In the genomic region with DNA sequence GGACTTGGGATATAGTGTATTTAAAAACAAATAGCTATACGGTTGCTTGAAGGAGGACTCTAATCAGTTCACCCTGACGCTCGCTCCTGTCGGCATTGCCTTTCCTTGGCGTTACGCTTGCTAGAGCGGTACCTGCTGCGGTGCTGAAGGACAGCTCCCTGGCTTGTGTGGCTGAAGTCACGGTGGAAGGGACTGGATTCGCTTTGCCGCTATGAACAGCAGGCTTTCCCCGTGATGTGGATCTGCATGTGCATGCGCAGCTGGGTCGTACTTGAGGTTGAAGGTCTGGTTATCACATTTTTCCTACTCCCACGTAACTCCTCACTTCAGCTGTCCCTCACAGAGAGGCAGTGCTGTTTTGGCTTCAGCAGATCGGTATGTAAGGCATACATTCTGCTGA, we compare ENCODE assay signal across 10 mouse cellular contexts. TPM values are rescaled to one million over a fixed set of nuclear protein-coding genes. Genes with fewer than 3 reads are reported as not detected.
DNase-seq lines count a peak whose midpoint lies in the region; ATAC-seq and TF ChIP-seq lines count a peak whose summit lies in the region.
"Had no signal": no experiment of that assay in that cellular context is flagged by ENCODE, and none has a peak within 500 bp of the region (broad histone marks: within the 10 kb centered on the region; RNA-seq: fewer than 3 reads in every experiment).

No protein-coding gene starts in this region.

- H3K9me3 ChIP-seq in liver, postnatal 0 days (ENCODE audit: low read length) = no peaks in the 10 kb centered on the region
- no peaks in the 10 kb centered on the region for H3K9me3 ChIP-seq in neural tube, embryonic 14.5 days (ENCODE audit: control insufficient read depth, low read length)
- H3K9me3 ChIP-seq: liver, embryonic 15.5 days had no signal

- H3K9ac ChIP-seq in liver, postnatal 0 days (replicated peaks) = no peak overlapping the region
- H3K9ac ChIP-seq in neural tube, embryonic 14.5 days (replicated peaks; ENCODE audit: low read depth, low read length) = peak overlapping the region; percentile 25
- H3K9ac ChIP-seq: liver, embryonic 15.5 days had no signal

- peak; percentile 63 to 69 for DNase-seq in cerebellum, postnatal 14 days
- no peak for DNase-seq in cerebellum, adult 9-11 months
- peak; percentile 3 for DNase-seq in gonadal fat pad, adult 2 months (ENCODE audit: low read depth)
- DNase-seq in kidney, adult 18-20 months = peak; percentile 72
- DNase-seq in liver, postnatal 0 days = peak; percentile 86
- DNase-seq in thymus, postnatal 25 days = peak; percentile 67

- no peak for TF ChIP-seq EP300 in liver, postnatal 0 days (IDR thresholded peaks at IDR 0.05; ENCODE audit: low read depth)

- peaks cover 54% of the 10 kb centered on the region for H3K27me3 ChIP-seq in liver, postnatal 0 days (ENCODE audit: insufficient read depth, low read length)
- H3K27me3 ChIP-seq in neural tube, embryonic 14.5 days (ENCODE audit: control insufficient read depth, insufficient read depth, low read length) = no peaks in the 10 kb centered on the region; the same call in 1 of the 2 replicates

- WGBS in liver, postnatal 0 days (ENCODE audit: insufficient replicate concordance) = 3% methylated on average over 16 of the region's 16 CpGs
- WGBS in neural tube, embryonic 14.5 days = 3% methylated on average over 16 of the region's 16 CpGs

- no peak for TF ChIP-seq CTCF in cortical plate, adult 2 months (IDR thresholded peaks at IDR 0.05; ENCODE audit: extremely low read depth, insufficient read depth, low read length)
- TF ChIP-seq CTCF in liver, postnatal 0 days (IDR thresholded peaks at IDR 0.05; ENCODE audit: low read depth) = no peak

- ATAC-seq in liver, postnatal 0 days = no peak
- no peak for ATAC-seq in neural tube, embryonic 14.5 days (ENCODE audit: low read depth)

- peak; percentile 78; the same call in 1 of the 2 replicates for TF ChIP-seq POLR2A in cortical plate, adult 2 months (IDR thresholded peaks at IDR 0.05; ENCODE audit: extremely low read depth, insufficient read depth, low read length)

- H3K4me1 ChIP-seq in cortical plate, adult 2 months (ENCODE audit: control insufficient read depth, insufficient read depth, low read length) = peaks cover 9% of the 10 kb centered on the region
- peaks cover 3% of the 10 kb centered on the region; the same call in 1 of the 2 replicates for H3K4me1 ChIP-seq in liver, postnatal 0 days (ENCODE audit: insufficient read depth)
- peaks cover 9% of the 10 kb centered on the region for H3K4me1 ChIP-seq in neural tube, embryonic 14.5 days (ENCODE audit: control insufficient read depth, insufficient read depth, low read length)

- no peak overlapping the region for H3K4me2 ChIP-seq in liver, postnatal 0 days (ENCODE audit: low read depth, low read length)
- H3K4me2 ChIP-seq in neural tube, embryonic 14.5 days (ENCODE audit: low read depth, low read length) = peak overlapping the region; percentile 81
- H3K4me2 ChIP-seq: liver, embryonic 15.5 days had no signal

- H3K4me3 ChIP-seq in cortical plate, adult 2 months (ENCODE audit: insufficient read depth, low read length) = peak overlapping the region; percentile 83
- H3K4me3 ChIP-seq in liver, postnatal 0 days (ENCODE audit: low read depth, low read length) = no peak overlapping the region
- H3K4me3 ChIP-seq in neural tube, embryonic 14.5 days (ENCODE audit: low read depth, low read length) = peak overlapping the region; percentile 85
- H3K4me3 ChIP-seq: liver, embryonic 15.5 days had no signal

- no peak overlapping the region for H3K27ac ChIP-seq in cortical plate, adult 2 months (ENCODE audit: insufficient read depth, low read length)
- H3K27ac ChIP-seq in liver, postnatal 0 days (ENCODE audit: low read depth) = no peak overlapping the region
- no peak overlapping the region for H3K27ac ChIP-seq in neural tube, embryonic 14.5 days (ENCODE audit: low read depth, low read length)
- H3K27ac ChIP-seq: liver, embryonic 15.5 days had no signal

- H3K36me3 ChIP-seq in liver, postnatal 0 days (replicated peaks; ENCODE audit: insufficient read depth, low read length) = no peaks in the 10 kb centered on the region
- H3K36me3 ChIP-seq in neural tube, embryonic 14.5 days (ENCODE audit: control insufficient read depth, insufficient read depth, low read length) = no peaks in the 10 kb centered on the region
- H3K36me3 ChIP-seq: G1E; liver, embryonic 15.5 days had no signal

RNA-seq across cellular contexts. Expression of gene Scn8a, which starts 3.5 kb away (rescaled TPM):
- polyA plus RNA-seq in cortical plate, adult 2 months (2012; rRNA removed) = 111 and 115 TPM in 2 replicates
- polyA plus RNA-seq in gonadal fat pad, adult 2 months (2012; rRNA removed) = 1.1 and 1.6 TPM in 2 replicates
- polyA plus RNA-seq in liver, postnatal 0 days (2015; fragmentation: Nextera tagmentation; extraction: Ambion mirVana) = 0.44 and 0.63 TPM in 2 replicates
- 25.6 and 35.2 TPM in 2 replicates for polyA plus RNA-seq in neural tube, embryonic 14.5 days (2014; fragmentation: Nextera tagmentation; extraction: Ambion mirVana)
- polyA plus RNA-seq: G1E had no signal

Comparison
In these comparisons a context has a peak if more than half of its experiments do, and no peak if none do; other contexts are left out.
1. RNA of gene Scn8a, which starts 3.5 kb away (polyA plus RNA-seq): 111 to 115 TPM in cortical plate, adult 2 months and 25.6 to 35.2 TPM in neural tube, embryonic 14.5 days; 1.1 to 1.6 TPM in gonadal fat pad, adult 2 months and 0.44 to 0.63 TPM in liver, postnatal 0 days; every median in the first group is over 10 times any median in the second.